In genomic region chr7:79287928-79288327, GRCm38 (mm10) we compare ENCODE assay signal across 24 mouse cellular contexts. TPM values are rescaled to one million over a fixed set of nuclear protein-coding genes. Genes with fewer than 3 reads are reported as not detected.
DNase-seq lines count a peak whose midpoint lies in the region; ATAC-seq and TF ChIP-seq lines count a peak whose summit lies in the region.
"Had no signal": no experiment of that assay in that cellular context is flagged by ENCODE, and none has a peak within 500 bp of the region (broad histone marks: within the 10 kb centered on the region; RNA-seq: fewer than 3 reads in every experiment).

No protein-coding gene starts in this region.

- no peak overlapping the region for H3K9ac ChIP-seq in stomach, embryonic 16.5 days (ENCODE audit: low read length)
- H3K9ac ChIP-seq: forebrain, embryonic 13.5 days; heart, embryonic 13.5 days; hindbrain, embryonic 15.5 days; liver, postnatal 0 days; midbrain, embryonic 15.5 days had no signal

- H3K4me3 ChIP-seq in left cerebral cortex, adult 2 months = no peak overlapping the region
- H3K4me3 ChIP-seq in E14TG2a.4 (replicated peaks; ENCODE audit: low read length) = peak overlapping the region; percentile 17; the same call in 1 of the 2 replicates
- no peak overlapping the region for H3K4me3 ChIP-seq in stomach, embryonic 16.5 days (replicated peaks; ENCODE audit: low read length)
- H3K4me3 ChIP-seq: forebrain, embryonic 13.5 days; heart, adult 2 months; heart, embryonic 13.5 days; hindbrain, embryonic 10.5 days; hindbrain, embryonic 15.5 days; liver, embryonic 12.5 days; midbrain, embryonic 15.5 days had no signal

- H3K4me1 ChIP-seq in E14TG2a.4 (replicated peaks; ENCODE audit: low read depth, low read length) = peaks cover 86% of the 10 kb centered on the region
- peaks cover 19% of the 10 kb centered on the region for H3K4me1 ChIP-seq in stomach, embryonic 16.5 days (ENCODE audit: control insufficient read depth, insufficient read depth, low read length)

- H3K36me3 ChIP-seq in E14TG2a.4 (ENCODE audit: insufficient read depth, low read length) = peaks cover 8% of the 10 kb centered on the region
- no peaks in the 10 kb centered on the region for H3K36me3 ChIP-seq in stomach, embryonic 16.5 days (ENCODE audit: control insufficient read depth, insufficient read depth, low read length)
- H3K36me3 ChIP-seq: heart, embryonic 13.5 days; hindbrain, embryonic 15.5 days; midbrain, embryonic 15.5 days had no signal

- H3K27ac ChIP-seq in left cerebral cortex, adult 2 months = peak overlapping the region; percentile 84
- H3K27ac ChIP-seq in stomach, embryonic 16.5 days (ENCODE audit: low read length) = peak overlapping the region; percentile 58
- H3K27ac ChIP-seq: forebrain, embryonic 13.5 days; heart, adult 2 months; heart, embryonic 13.5 days; hindbrain, embryonic 10.5 days; hindbrain, embryonic 15.5 days; liver, embryonic 12.5 days; midbrain, embryonic 15.5 days had no signal

- no peak overlapping the region for H3K4me2 ChIP-seq in stomach, embryonic 16.5 days (ENCODE audit: low read depth, low read length)
- H3K4me2 ChIP-seq: forebrain, embryonic 13.5 days; heart, embryonic 13.5 days; hindbrain, embryonic 15.5 days; liver, embryonic 12.5 days; midbrain, embryonic 15.5 days had no signal

- intact Hi-C loops in left cerebral cortex, adult 2 months (cut with DNase I) = no loop called here
- intact Hi-C loops in left cerebral cortex, postnatal 10 days (cut with DNase I) = no loop called here

- no peaks in the 10 kb centered on the region for H3K9me3 ChIP-seq in E14TG2a.4 (ENCODE audit: low read length)
- no peaks in the 10 kb centered on the region for H3K9me3 ChIP-seq in stomach, embryonic 16.5 days (replicated peaks; ENCODE audit: control insufficient read depth, low read length)
- H3K9me3 ChIP-seq: forebrain, embryonic 13.5 days; G1E; heart, embryonic 13.5 days; hindbrain, embryonic 10.5 days; hindbrain, embryonic 15.5 days; liver, embryonic 12.5 days; midbrain, embryonic 15.5 days had no signal

- no peaks in the 10 kb centered on the region for H3K27me3 ChIP-seq in E14TG2a.4 (ENCODE audit: insufficient read depth, low read length)
- no peaks in the 10 kb centered on the region for H3K27me3 ChIP-seq in stomach, embryonic 16.5 days (ENCODE audit: control insufficient read depth, insufficient read depth, low read length)
- H3K27me3 ChIP-seq: CH12.LX; forebrain, embryonic 13.5 days; heart, embryonic 13.5 days; hindbrain, embryonic 15.5 days; liver, embryonic 12.5 days; midbrain, embryonic 15.5 days had no signal

- 77% methylated on average over 8 of the region's 8 CpGs for WGBS in stomach, embryonic 16.5 days

- TF ChIP-seq CTCF in left cerebral cortex, adult 2 months (IDR thresholded peaks at IDR 0.05) = no peak
- 0 out of 2 replicates have a peak, but pooled peaks have one; percentile 3 for TF ChIP-seq CTCF in E14TG2a.4 (conservative IDR thresholded peaks at IDR 0.05; ENCODE audit: low read length)

- ATAC-seq in stomach, embryonic 16.5 days (ENCODE audit: insufficient read depth, low FRiP score) = no peak
- ATAC-seq: forebrain, embryonic 13.5 days; inflammation-experienced regulatory T-cells, adult 6 months; midbrain, embryonic 15.5 days had no signal

- DNase-seq in adrenal gland, postnatal 14 days = peak; percentile 52
- DNase-seq in adrenal gland, adult 2 months = no peak
- no peak for DNase-seq in left cerebral cortex, adult 2 months (ENCODE audit: extremely low spot score in 1 of 2, low spot score in 2 of 2)
- no peak for DNase-seq in left cerebral cortex, postnatal 10 days (ENCODE audit: extremely low spot score in 1 of 2, low spot score in 2 of 2)
- no peak for DNase-seq in neural tube, embryonic 10.5 days (ENCODE audit: extremely low spot score, low spot score)
- DNase-seq: cerebellum, postnatal 10 days; heart, adult 2 months; heart, postnatal 14 days; kidney, adult 11 months; kidney, postnatal 14 days; left cerebral cortex, postnatal 4 days; liver, postnatal 0 days; lung, postnatal 4 days had no signal

RNA-seq across cellular contexts. Expression of gene Abhd2, which starts 14.9 kb away (rescaled TPM):
- total RNA-seq in adrenal gland, postnatal 14 days (2021) = 485 and 569 TPM in 2 replicates
- 1,000 to 10,000 TPM; 1,164 to 1,465 TPM for total RNA-seq in adrenal gland, adult 2 months (2021)
- polyA plus RNA-seq in adrenal gland, adult 2 months (2012; rRNA removed) = 187 and 262 TPM in 2 replicates
- 100 to 1,000 TPM; 103 to 116 TPM for total RNA-seq in left cerebral cortex, adult 2 months (2021)
- 100 to 1,000 TPM; 121 to 124 TPM for total RNA-seq in left cerebral cortex, postnatal 10 days (2021)
- polyA plus RNA-seq in stomach, embryonic 16.5 days (2015; fragmentation: Nextera tagmentation; extraction: Ambion mirVana) = 13.8 and 15.7 TPM in 2 replicates
